Mouse (Mus musculus) midbrain, embryonic 16.5 days (tissue): ENCODE measurements around the gene Glis3. TPM values are rescaled to one million over a fixed set of nuclear protein-coding genes. Genes with fewer than 3 reads are reported as not detected.

Experiments used
- ATAC-seq: fragments of 200-750 bp; cut with Nextera tagmentation; 2 replicates; pipeline ENCODE4 v1.8.0; 2017; ENCODE audit warnings: moderate TSS enrichment
- H3K27ac ChIP-seq: fragments of 300-500 bp; sonication (generic); 2 replicates; pipeline ENCODE4 v1.5.1; 2014; ENCODE audit warnings: mild to moderate bottlenecking, low read length, mixed read lengths
- H3K27me3 ChIP-seq: fragments of 300-500 bp; sonication (generic); 2 replicates; pipeline ENCODE4 v1.6.1; 2014; ENCODE audit warnings: low read depth, low read length, mixed read lengths; ENCODE audit not compliant: control insufficient read depth, insufficient read depth
- H3K36me3 ChIP-seq: fragments of 300-500 bp; sonication (generic); 2 replicates; pipeline ENCODE4 v1.6.1; 2014; ENCODE audit warnings: mild to moderate bottlenecking, low read length, moderate library complexity, mixed read lengths; ENCODE audit not compliant: control insufficient read depth, insufficient read depth
- H3K4me1 ChIP-seq: fragments of 300-500 bp; sonication (generic); 2 replicates; pipeline ENCODE4 v1.6.1; 2014; ENCODE audit warnings: mild to moderate bottlenecking, low read length, mixed read lengths; ENCODE audit not compliant: control insufficient read depth, insufficient read depth
- H3K4me2 ChIP-seq: fragments of 300-500 bp; sonication (generic); 2 replicates; pipeline ENCODE4 v1.6.1; 2014; ENCODE audit warnings: mild to moderate bottlenecking, low read length, mixed read lengths
- H3K4me3 ChIP-seq: fragments of 300-500 bp; sonication (generic); 2 replicates; pipeline ENCODE4 v1.5.1; 2014; ENCODE audit warnings: low read depth, mild to moderate bottlenecking, low read length, moderate library complexity, mixed read lengths
- H3K9ac ChIP-seq: fragments of 300-500 bp; sonication (generic); 2 replicates; pipeline ENCODE4 v1.6.1; 2014; ENCODE audit warnings: low read depth, low read length, mixed read lengths
- H3K9me3 ChIP-seq: fragments of 300-500 bp; sonication (generic); replicated peaks from 2 replicates; pipeline ENCODE4 v1.6.1; 2014; ENCODE audit warnings: mild to moderate bottlenecking, low read length, mixed read lengths; ENCODE audit not compliant: control insufficient read depth, poor library complexity, severe bottlenecking
- WGBS: fragments of 180-500 bp; shearing (Covaris S2); extraction: QIAGEN DNeasy Blood & Tissue Kit; methylation state at CpG from one replicate; pipeline ENCODE4 v1.1.7; 2014; 5-methylcytosine and 5-hydroxymethylcytosine counted together
- polyA plus RNA-seq: library from polyadenylated mRNA; unstranded; fragments of >200 nt; fragmentation: Nextera tagmentation; extraction: Ambion mirVana; gene quantifications from 2 replicates; pipeline ENCODE4 v1.2.1, GENCODE M21; 2015

The Glis3 gene
- polyA plus RNA-seq, 1 experiment from 2014 or later: 2.7 TPM

DNA sequence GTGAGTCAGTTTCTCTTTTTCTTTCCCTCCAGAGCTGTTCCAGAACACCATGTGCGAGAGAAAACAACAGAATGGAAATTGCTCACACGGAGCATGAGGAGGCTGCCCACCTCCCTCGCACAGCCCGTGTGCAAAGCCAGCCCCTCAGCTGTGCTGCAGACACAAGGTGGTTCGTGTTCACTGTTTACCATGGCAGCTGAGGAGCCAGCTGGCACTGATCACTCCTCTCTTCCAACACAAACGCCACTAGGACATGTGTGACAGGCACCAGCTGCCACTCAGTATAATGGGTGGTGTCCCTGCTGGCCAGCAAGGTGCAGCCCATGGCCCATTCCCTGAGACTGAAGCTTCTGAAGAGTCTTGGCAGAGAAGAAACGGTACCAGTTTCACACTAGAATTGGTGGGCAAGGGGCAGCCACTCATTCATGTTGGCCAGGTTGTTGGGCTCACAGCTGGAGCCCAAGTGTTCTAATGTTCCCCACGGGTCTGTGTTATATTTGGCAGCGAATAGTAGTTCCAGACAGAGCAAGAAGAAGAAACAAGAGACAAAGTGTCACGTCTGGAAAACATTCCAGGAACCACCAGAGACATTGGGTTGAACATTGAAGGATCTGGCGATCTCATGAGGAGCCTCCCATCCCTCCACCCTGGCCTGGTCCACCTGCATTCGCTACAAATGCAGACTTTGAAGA, 243.3 kb downstream of the Glis3 start:
- no peak overlapping the region for H3K9ac ChIP-seq
- WGBS: 76% methylated on average over 12 of the region's 12 CpGs
- H3K27me3 ChIP-seq: no peaks in the 10 kb centered on the region
- no peak overlapping the region for H3K4me3 ChIP-seq
- no peak overlapping the region; the same call in 1 of the 2 replicates for H3K27ac ChIP-seq
- no peaks in the 10 kb centered on the region; the same call in 1 of the 2 replicates for H3K9me3 ChIP-seq
- H3K4me2 ChIP-seq: no peak overlapping the region
- no peak for ATAC-seq
- H3K4me1 ChIP-seq: no peaks in the 10 kb centered on the region
- no peaks in the 10 kb centered on the region for H3K36me3 ChIP-seq

DNA sequence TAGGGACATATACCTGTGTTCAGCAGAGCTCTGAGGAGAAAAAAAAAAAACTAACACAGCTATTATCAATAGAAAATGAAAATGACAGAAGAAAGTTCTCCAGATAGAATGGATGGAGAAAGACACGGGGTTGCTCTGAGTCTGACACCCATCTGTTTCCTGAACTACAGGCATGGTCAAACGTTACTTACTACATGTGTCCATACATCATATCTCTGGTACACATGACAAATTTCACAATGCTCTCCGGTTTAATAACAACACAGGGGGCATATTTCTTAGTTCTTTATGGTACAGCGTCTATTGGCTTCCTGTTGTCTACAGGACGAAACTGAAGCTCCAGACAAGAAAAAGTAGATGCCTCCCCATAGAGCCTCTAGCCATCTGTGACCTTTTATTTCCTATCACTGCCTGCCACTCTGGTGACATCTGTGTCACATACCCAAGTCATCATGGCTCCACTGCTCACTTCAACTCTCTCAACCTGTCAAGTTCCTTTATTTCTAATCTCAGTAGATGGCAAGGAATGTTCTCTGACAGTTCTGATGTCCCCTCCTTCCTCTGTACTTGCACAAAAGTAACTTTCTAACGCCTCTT, 251.6 kb downstream of the Glis3 start:
- H3K4me1 ChIP-seq: no peaks in the 10 kb centered on the region
- H3K9ac ChIP-seq: no peak overlapping the region
- H3K9me3 ChIP-seq: no peaks in the 10 kb centered on the region
- no peak overlapping the region for H3K27ac ChIP-seq
- no peak for ATAC-seq
- no peak overlapping the region for H3K4me3 ChIP-seq
- H3K36me3 ChIP-seq: no peaks in the 10 kb centered on the region
- no peaks in the 10 kb centered on the region for H3K27me3 ChIP-seq
- 90% methylated on average over 6 of the region's 6 CpGs for WGBS
- no peak overlapping the region for H3K4me2 ChIP-seq

DNA sequence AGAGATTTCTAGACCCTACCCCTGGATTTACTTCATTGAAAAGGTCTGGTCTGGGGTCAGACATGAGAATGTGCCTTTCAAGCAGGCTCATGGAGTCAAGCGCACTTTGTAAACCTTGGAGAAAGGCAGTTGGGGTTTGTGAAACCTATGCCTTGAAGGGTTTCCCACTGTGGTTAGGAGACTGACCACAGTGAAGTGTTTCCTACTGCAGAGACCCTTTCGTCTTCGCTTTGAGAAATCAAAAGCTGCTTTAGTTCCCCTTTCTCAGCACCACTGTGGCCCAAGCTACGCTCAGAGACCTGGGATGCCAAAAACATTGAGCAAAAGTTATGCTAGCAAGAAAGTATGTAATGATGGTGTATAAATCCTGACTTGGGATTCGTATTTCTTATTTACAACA, 255.7 kb downstream of the Glis3 start:
- no peaks in the 10 kb centered on the region for H3K36me3 ChIP-seq
- no peak overlapping the region for H3K4me3 ChIP-seq
- no peak overlapping the region for H3K4me2 ChIP-seq
- H3K4me1 ChIP-seq: no peaks in the 10 kb centered on the region
- no peaks in the 10 kb centered on the region for H3K27me3 ChIP-seq
- 79% methylated on average over 5 of the region's 5 CpGs for WGBS
- no peak for ATAC-seq
- H3K9me3 ChIP-seq: no peaks in the 10 kb centered on the region
- no peak overlapping the region for H3K9ac ChIP-seq
- H3K27ac ChIP-seq: no peak overlapping the region

DNA sequence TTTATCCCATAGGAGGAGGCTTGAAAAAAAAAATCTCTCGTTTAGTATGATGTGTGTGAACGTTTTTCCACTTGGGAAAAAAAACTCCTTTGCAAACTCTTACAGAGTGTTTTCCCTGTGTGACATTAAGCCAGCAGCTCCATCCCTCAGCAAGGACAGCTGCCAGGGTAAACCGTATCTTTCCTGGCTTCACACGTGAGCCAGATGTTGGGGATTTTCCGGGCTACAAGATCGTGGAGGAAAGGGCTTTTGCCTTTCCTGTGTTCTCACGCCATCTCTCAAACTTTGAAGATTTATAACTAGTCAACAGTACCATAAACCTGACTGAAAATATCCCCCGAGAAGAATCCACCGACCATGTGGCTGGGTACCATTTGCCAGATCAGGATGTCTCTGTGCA, 256.9 kb downstream of the Glis3 start:
- Histone ChIP-seq H3K4me1 (no peaks in the 10 kb centered on the region), H3K27me3 (no peaks in the 10 kb centered on the region), H3K4me2 (no peak overlapping the region), H3K4me3 (no peak overlapping the region), H3K9ac (no peak overlapping the region), H3K36me3 (no peaks in the 10 kb centered on the region), H3K9me3 (no peaks in the 10 kb centered on the region), H3K27ac (no peak overlapping the region)
- ATAC-seq: no peak
- 82% methylated on average over 9 of the region's 9 CpGs for WGBS

DNA sequence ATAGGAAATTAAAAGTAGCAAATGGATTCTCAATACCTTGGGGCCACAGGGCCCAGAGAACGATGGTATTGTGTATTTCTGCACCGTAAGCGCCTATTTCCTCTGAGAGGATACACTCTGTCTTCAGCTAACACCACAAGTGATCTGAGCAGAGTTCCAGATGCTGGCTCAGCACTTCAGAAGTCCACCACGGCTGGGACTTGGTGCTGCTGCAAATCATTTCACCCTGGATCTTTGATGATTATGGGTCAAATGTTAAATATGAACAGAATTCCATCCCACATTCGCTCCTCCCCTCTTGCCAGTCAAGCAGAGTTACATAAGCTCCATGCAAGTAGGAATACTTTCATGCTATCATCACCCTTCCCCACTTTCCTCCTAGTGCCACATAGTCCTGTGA, 263.8 kb downstream of the Glis3 start:
- no peaks in the 10 kb centered on the region for H3K9me3 ChIP-seq
- no peak overlapping the region for H3K27ac ChIP-seq
- no peak overlapping the region for H3K4me2 ChIP-seq
- no peak overlapping the region for H3K4me3 ChIP-seq
- no peaks in the 10 kb centered on the region for H3K36me3 ChIP-seq
- no peak for ATAC-seq
- 94% methylated on average over 5 of the region's 5 CpGs for WGBS
- H3K9ac ChIP-seq: no peak overlapping the region
- no peaks in the 10 kb centered on the region for H3K4me1 ChIP-seq
- H3K27me3 ChIP-seq: no peaks in the 10 kb centered on the region

DNA sequence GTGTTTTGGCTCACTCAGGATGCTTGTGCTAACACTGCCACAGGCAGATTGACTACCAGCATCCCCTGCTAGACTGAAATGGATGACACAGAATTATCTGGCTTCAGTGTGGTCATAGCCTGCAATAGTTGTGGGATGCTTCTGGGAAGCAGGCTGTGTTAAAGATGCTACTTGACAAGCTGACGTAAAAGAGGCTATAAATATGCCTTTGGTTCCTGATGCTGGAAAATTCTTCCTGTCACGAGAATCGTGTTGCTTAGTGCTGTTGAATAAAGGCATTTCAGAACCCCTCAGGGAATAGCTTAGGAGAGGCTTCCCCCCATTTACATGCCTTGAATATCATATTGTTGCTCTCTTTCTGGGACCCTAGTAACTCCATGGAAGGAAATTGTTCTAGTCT, 271.1 kb downstream of the Glis3 start:
- H3K4me3 ChIP-seq: no peak overlapping the region
- H3K36me3 ChIP-seq: no peaks in the 10 kb centered on the region
- H3K4me2 ChIP-seq: no peak overlapping the region
- H3K9ac ChIP-seq: no peak overlapping the region
- H3K9me3 ChIP-seq: no peaks in the 10 kb centered on the region
- H3K4me1 ChIP-seq: no peaks in the 10 kb centered on the region
- H3K27ac ChIP-seq: no peak overlapping the region
- ATAC-seq: no peak
- WGBS: 57% methylated on average over 3 of the region's 3 CpGs
- no peaks in the 10 kb centered on the region for H3K27me3 ChIP-seq

DNA sequence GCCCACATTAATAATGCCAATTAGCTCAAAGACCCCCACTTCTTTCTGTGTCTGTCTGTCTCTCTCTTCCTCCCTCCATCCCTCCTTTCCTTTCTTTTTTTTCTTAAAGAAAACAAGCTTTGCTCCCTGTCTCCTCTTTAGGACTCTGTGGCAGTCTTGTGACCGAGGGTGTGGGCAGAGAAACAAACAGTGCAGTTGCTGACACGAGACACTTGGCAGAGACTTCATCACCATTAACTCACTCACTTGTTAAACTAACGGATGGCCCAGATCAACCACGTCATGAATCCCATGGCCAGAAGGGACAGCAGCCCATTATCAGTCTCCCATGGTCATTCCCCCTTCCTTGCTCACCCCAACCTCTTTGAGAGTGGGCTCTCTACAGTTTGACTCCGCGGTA, 276.9 kb downstream of the Glis3 start:
- no peaks in the 10 kb centered on the region for H3K9me3 ChIP-seq
- no peak for ATAC-seq
- WGBS: 79% methylated on average over 6 of the region's 6 CpGs

DNA sequence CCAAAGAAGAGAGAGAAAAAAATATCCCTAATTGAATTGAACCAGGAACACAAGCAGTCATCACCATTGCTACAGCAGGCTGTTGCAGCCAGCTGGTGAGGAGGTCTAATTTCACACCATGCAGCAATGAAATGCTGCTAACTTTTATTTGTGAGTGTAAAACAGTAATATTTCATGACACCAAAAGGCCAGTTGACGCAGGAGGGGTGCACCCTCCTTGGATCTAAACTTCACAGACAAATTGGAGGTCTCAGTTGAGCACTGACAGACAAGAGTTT, 284.4 kb downstream of the Glis3 start:
- H3K4me3 ChIP-seq: no peak overlapping the region
- no peaks in the 10 kb centered on the region for H3K36me3 ChIP-seq
- H3K4me1 ChIP-seq: 0 out of 2 replicates have a peak, but pooled peaks cover 2% of the 10 kb centered on the region
- H3K27me3 ChIP-seq: no peaks in the 10 kb centered on the region; the same call in 1 of the 2 replicates
- H3K27ac ChIP-seq: no peak overlapping the region
- no peak overlapping the region for H3K9ac ChIP-seq
- WGBS: 66% methylated on average over 1 of the region's 1 CpGs
- H3K9me3 ChIP-seq: no peaks in the 10 kb centered on the region
- peak; percentile 28; the same call in 1 of the 2 replicates for ATAC-seq
- H3K4me2 ChIP-seq: no peak overlapping the region

More for the DNA sequence above, 276.9 kb downstream of the Glis3 start:
- no peak overlapping the region for H3K27ac ChIP-seq
- no peaks in the 10 kb centered on the region for H3K27me3 ChIP-seq
- H3K9ac ChIP-seq: no peak overlapping the region
- no peaks in the 10 kb centered on the region for H3K36me3 ChIP-seq
- no peak overlapping the region for H3K4me3 ChIP-seq
- no peak overlapping the region for H3K4me2 ChIP-seq
- 0 out of 2 replicates have a peak, but pooled peaks cover 2% of the 10 kb centered on the region for H3K4me1 ChIP-seq

DNA sequence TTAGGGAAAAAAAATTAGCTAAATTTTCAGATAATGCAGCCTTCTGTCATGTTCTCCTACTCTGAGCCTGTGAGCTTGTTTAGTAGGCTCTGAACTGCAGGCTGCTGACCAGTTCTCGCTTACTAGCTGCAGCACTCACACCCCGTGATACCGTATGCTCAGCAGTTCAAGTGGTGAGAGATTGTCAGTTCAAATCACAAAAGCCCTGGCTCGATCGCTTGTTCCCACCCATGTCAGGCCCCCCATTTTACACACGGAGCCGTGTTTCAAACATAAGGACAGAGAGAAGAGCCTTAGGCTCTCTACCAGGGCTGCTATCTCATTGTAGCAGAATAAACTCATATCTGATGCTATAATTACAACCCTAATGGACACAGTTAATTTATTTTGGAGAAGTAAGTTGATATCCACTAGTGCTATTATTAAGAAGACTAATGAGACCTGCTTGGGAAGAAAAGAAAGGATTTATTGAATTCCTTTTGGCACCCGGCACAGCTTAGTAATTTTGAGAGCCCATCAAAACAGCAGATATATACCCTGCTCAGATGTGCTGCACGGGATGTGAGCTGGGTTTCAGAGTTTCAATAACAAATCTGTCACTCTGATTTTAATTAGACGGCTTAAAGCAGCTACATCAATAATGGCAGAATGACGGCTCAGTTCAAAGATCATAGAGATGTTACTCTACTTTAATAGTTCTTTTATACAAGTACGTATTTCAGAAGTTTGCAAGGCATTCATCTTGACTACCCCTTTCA, 284.9 kb downstream of the Glis3 start:
- H3K27me3 ChIP-seq: no peaks in the 10 kb centered on the region; the same call in 1 of the 2 replicates
- 0 out of 2 replicates have a peak, but pooled peaks cover 2% of the 10 kb centered on the region for H3K4me1 ChIP-seq
- WGBS: 16% methylated on average over 12 of the region's 12 CpGs
- peak; percentile 66 for ATAC-seq
- no peak overlapping the region for H3K9ac ChIP-seq
- no peak overlapping the region for H3K4me2 ChIP-seq
- no peak overlapping the region for H3K4me3 ChIP-seq
- no peak overlapping the region for H3K27ac ChIP-seq
- no peaks in the 10 kb centered on the region for H3K9me3 ChIP-seq
- H3K36me3 ChIP-seq: no peaks in the 10 kb centered on the region
